Mouse (Mus musculus): ENCODE measurements at regions not wholly inside any gene's neighbourhood (a gene's known extent, or its start where the extent isn't known, plus 50 kb on each side); places are given as distances from the start of the nearest gene placed in this dataset.

GRCm38 (mm10) chr1:129106961-129107557 is 166.0 kb upstream of the Thsd7b start:
- no peak for TF ChIP-seq CTCF (IDR thresholded peaks at IDR 0.05; ENCODE audit: low read depth)
- TF ChIP-seq EP300 (IDR thresholded peaks at IDR 0.05; ENCODE audit: low read depth) = no peak

Measured in heart, postnatal 0 days (tissue).